Mouse (Mus musculus) v-Abl transformed pro-B cells (cell line): ENCODE results near the gene Wwox.

Source experiments
- in situ Hi-C, 2 experiments: fragments of 400-800 bp; cut with MboI; formaldehyde crosslinking; loops; one replicate each; pipeline ENCODE4 v1.15.1; 2025; ENCODE audit not compliant: unreplicated experiment in 2 of 2

The Wwox gene

DNA sequence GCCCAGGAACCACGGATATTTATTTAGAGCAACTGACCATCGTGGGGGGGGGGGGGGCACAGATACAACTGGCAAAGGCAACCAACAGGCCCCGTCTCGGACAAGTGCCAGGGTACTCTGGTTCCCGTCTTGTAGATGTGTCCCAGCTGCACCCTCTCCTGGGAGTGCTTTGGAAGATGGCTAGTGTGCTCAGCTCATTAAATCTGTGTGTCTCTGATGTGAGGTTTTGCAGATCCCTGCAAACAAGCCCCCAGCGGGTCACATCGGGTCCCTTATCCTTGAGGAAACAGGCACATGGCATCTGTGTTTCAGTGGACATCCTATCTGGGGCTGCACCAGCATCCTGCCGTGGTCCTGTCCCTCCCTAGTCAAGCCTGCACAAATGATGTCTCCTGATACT, 336.1 kb downstream of the Wwox start:
- in situ Hi-C loops, result loop anchor here (10.0 kb wide), 1 partner anchor 639 kb away; no protein-coding TSS in a partner anchor

DNA sequence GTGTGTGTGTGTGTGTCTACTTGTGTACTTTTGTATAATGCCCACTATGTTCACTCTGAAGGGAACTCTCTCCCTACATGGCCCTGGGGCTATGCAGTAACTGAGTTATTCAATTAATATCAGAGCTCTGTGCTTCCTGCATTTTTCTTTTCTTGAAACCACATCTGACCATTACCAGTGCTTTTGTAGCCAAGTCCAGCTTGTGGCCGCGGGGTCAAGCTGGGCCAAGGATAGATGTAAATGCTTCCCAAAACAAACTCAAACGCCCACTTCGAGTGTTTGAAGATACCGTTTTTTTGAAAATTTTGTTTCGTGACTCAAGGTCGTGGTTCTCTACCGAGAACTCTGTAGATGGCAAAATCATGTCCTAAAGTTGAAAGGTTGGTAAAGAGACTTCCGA, 337.2 kb downstream of the Wwox start:
- in situ Hi-C loops, result loop anchor here (10.0 kb wide), 1 partner anchor 638 kb away; no protein-coding TSS in a partner anchor

DNA sequence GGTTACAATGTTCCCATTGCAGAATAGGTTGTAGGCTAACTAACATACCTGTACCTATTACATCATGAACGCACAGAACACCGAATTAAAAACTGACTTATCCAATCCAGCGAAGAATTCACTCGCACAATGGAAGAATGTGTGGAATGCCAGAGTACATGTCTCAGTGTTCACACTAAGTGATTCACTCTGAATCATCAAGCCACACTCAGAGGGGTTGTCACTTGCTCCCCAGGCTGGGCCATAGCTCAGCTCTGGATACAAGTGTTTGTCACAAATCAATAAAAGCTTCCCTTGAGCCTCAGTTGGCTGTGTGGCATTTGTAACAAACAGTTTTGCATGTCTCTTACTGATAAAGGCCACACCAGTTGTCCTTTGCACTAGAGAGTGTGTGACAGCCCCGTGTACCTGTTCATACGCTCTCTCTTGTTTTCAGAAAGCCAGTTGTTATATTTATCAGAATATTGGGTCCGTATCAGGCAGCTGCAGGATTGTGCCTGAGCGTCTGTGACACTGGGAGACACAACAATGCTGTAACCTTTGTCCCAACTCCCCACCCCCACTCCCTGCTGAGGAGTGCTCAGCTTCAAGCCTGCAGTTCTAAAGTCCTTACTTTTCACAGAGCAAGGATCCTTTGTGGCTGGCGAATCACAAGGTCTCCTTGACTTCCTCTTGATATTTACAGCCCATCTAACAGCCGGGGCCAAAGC, 338.0 kb downstream of the Wwox start:
- in situ Hi-C loops, result loop anchor here (10.0 kb wide), 1 partner anchor 637 kb away; no protein-coding TSS in a partner anchor

- in situ Hi-C loops, result loop anchor here (10.0 kb wide), 1 partner anchor 636 kb away; no protein-coding TSS in a partner anchor
Measured at GRCm38 (mm10) chr8:114779002-114779401, 339.5 kb downstream of the Wwox start.

GRCm38 (mm10) chr8:114783321-114783720, 343.9 kb downstream of the Wwox start:
- in situ Hi-C loops, result no loop called here

DNA sequence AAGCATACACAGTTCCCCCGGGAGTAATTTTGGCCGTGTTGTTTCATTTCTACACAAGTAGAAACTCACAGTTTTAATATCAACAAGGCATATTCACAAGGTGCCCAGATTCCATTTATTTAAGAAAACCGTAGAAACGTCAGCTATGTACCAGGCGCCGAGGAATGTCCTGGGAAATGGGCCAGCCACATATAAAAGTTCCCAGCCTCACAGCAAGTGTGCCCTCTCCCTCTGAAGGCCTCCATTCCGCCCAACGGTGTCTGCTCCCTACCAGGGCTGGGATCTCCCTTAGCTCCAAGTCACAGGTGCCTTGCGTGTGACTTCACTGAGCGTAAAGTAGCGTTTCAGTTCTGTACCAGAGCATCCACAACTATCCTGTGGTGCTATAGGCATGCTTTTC, 346.4 kb downstream of the Wwox start:
- in situ Hi-C loops, result no loop called here

- in situ Hi-C loops, result loop anchor here in 1 of 2 experiments (10.0 kb wide), 1 partner anchor 395 kb away; no protein-coding TSS in a partner anchor
Measured at GRCm38 (mm10) chr8:114789616-114790015, 350.2 kb downstream of the Wwox start.

- in situ Hi-C loops, result loop anchor here in 1 of 2 experiments (10.0 kb wide), 1 partner anchor 394 kb away; no protein-coding TSS in a partner anchor
Measured at GRCm38 (mm10) chr8:114790754-114791153, 351.3 kb downstream of the Wwox start.

DNA sequence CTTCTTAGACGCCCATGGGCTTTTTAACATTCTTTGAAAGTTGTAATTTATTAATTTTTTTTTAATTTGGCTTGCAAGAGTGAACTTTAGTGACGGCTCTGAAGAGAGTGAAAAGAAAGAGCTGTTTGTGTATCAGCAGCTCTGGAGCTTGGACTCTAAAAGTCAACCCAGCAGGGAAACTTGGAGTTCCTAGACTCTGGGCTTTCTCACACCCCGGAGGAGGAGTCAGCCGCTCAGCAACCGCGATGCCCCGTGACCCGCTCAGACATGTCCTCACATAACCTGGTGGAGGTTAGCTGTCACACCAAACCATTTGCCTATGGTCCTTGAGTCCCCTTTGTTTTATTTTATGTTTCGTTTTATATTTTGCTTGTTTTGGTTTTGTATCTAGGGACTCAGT, 354.2 kb downstream of the Wwox start:
- in situ Hi-C loops, result loop anchor here in 1 of 2 experiments (10.0 kb wide), 1 partner anchor 391 kb away; no protein-coding TSS in a partner anchor

DNA sequence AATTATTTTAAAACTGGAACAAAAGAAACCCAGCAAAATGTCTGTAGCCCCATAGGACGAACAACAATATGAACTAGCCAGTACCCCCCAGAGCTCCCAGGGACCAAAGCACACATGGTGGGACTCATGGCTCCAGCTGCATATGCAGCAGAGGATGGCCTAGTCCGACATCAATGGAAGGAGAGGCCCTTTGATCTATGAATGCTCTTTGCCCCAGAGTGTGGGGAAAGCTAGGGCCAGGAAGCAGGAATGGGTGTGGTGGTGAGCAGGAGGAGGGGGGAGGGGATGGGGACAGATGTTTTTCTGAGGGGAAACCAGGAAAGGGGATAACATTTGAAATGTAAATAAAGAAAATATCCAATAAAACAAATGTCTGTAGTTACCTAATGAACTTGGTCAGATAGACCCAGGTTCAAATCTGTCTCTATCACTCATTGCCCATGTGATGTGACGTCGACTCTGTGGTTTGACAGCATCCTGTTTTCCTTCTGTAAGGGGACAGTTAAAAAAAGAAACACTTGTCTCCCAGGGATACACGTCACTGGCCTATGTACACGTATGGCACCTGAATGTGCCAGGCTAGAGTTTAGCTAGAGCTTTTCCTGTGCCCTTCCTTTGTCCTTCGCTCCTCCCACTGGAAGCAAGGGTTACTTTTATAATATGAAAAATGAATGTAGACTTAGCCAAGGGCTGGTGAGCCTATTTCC, 362.1 kb downstream of the Wwox start:
- in situ Hi-C loops, result loop anchor here (5.0 to 10.0 kb wide), 2 partner anchors 611 to 613 kb away; no protein-coding TSS in a partner anchor

DNA sequence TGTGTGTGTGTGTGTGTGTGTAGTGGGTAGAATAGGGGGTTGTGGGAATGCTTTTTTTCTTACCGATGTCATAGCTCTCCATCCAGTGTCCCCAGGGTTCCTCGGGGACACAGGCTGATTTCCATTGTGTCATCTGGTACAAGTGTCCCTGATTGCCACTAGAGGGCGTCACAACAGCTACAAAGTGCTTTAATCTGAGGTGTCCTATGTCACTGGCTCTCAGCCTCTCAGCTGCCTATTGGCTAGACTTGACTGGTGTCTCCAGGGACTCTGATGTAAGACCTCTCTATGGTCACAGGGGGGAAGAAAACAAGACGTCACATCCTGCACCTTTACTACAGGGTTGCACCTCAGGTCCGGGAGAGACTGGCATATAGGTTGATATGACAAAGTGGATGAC, 363.7 kb downstream of the Wwox start:
- in situ Hi-C loops, result loop anchor here (5.0 to 10.0 kb wide), 2 partner anchors 609 to 612 kb away; no protein-coding TSS in a partner anchor

- in situ Hi-C loops, result loop anchor here in 1 of 2 experiments (10.0 kb wide), 1 partner anchor 608 kb away; no protein-coding TSS in a partner anchor
Measured at GRCm38 (mm10) chr8:114806826-114807420, 367.5 kb downstream of the Wwox start.

- in situ Hi-C loops, result loop anchor here in 1 of 2 experiments (10.0 kb wide), 1 partner anchor 607 kb away; no protein-coding TSS in a partner anchor
Measured at GRCm38 (mm10) chr8:114807676-114808426, 368.4 kb downstream of the Wwox start.

DNA sequence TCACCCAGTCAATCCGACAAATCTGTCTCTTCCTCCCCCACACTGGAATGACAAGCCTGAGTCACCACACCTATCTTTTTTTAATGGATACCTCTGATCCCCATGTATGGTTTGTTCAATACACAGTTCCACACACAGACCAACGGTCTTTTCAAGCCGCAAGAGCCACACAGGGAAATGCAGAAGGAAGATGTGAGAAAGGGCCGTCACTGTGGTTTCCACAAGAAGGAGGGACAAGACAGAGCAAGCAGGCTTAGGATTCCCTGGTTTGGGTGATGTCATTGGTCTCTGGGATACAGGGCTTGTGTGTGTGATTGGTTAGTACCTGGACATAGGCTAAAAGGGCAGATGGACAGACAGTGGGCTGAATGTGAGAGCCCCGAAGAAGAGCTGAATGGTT, 371.0 kb downstream of the Wwox start:
- in situ Hi-C loops, result no loop called here

DNA sequence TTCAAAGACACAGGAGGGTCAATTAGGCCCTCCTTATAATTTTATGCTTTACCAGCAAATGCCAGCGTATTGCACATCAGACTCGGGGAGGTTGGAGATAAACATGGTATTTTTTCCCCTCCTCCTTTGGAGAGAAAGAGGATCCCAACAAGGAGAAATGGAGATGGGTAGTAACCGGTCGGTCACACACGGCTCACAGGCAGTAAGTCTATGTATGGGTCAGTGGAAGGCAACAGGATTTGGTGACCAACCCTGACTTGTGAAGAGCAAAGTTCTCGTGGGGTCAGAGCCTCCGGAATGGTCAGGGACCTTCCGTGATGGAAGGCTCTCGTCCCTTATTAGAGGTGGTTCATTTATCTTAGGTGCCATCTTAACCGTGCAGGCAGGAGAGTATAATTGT, 374.4 kb downstream of the Wwox start:
- in situ Hi-C loops, result no loop called here

- in situ Hi-C loops, result loop anchor here (5.0 kb wide), 3 partner anchors 43 to 152 kb away; no protein-coding TSS in a partner anchor
Measured at GRCm38 (mm10) chr8:114814769-114815736, 375.6 kb downstream of the Wwox start.

- in situ Hi-C loops, result loop anchor here (5.0 kb wide), 3 partner anchors 44 to 151 kb away; no protein-coding TSS in a partner anchor
Measured at GRCm38 (mm10) chr8:114816343-114816742, 376.9 kb downstream of the Wwox start.

GRCm38 (mm10) chr8:114816949-114817348, 377.5 kb downstream of the Wwox start:
- in situ Hi-C loops, result loop anchor here (5.0 kb wide), 3 partner anchors 45 to 150 kb away; no protein-coding TSS in a partner anchor

DNA sequence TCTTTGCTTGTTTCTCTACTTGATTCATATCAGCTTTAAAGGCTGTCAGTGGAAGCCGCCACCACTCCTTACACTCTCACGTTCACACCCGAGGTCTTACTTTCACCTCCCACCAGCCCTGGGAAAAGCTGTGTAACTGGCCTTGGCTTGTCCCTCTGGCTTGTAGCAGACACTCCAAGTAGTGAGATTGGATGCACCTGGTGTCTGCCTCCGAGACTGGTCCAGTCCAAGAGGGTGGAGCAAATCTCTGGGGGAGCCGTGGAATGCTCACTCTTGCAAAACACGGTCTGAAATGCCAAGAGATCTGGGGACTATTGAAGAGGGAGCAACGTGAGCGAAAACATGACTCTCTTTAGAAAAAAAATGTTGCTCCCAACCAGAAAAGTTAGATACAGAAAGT, 382.1 kb downstream of the Wwox start:
- in situ Hi-C loops, result no loop called here
